Mouse (Mus musculus) erythroblast, embryonic 14.5 days (primary cell): ENCODE results near the gene Hspb3.

Experiments used
- GATA1 ChIP-seq: IDR thresholded peaks from 2 replicates; pipeline ENCODE4 v1.6.1; 2012; ENCODE audit warnings: low read length, inconsistent platforms, mixed read lengths
- TAL1 ChIP-seq: IDR thresholded peaks from 3 replicates; pipeline ENCODE4 v1.6.1; 2012; ENCODE audit warnings: low read length, inconsistent platforms, mixed read lengths

DNA sequence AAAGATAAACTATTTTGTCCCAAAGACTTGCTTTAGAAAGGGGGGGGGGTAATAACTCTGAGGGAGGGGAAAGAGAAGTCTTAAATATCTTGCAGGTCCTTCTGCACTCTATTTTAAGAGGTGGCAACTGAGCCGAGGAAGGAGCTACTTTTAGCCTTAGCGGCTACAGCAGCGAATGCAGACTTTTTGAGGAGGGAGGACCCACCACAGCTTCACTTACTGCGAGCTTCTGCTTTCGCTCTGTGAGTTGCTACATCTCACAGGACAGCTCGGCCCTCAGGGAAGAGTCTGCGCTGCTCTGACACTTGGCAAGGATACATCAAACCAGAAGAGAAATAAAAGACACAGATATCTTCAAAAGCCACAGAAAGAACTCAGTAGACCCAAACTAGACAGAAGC, 6.3 kb downstream of the Hspb3 start:
- TF ChIP-seq GATA1 (no peak), TAL1 (no peak)
